Mouse (Mus musculus) heart, adult 2 months (tissue): ENCODE results near the gene Add3. TPM values are rescaled to one million over a fixed set of nuclear protein-coding genes. Genes with fewer than 3 reads are reported as not detected.
A peak's percentile ranks its signal among the peaks of the same experiment; 100 is the strongest.

Source experiments
- DNase-seq, 2 experiments: peaks; one replicate each; pipeline ENCODE4 v3.0.0; 2021
- H3K27ac ChIP-seq: fragments of 200-600 bp; 2 replicates; pipeline ENCODE4 v1.8.1; 2022
- H3K27me3 ChIP-seq: fragments of 200-500 bp; 2 replicates; pipeline ENCODE4 v1.6.1; 2012; ENCODE audit warnings: mild to moderate bottlenecking, low read length, inconsistent platforms, mixed read lengths; ENCODE audit not compliant: control insufficient read depth, insufficient read depth
- H3K36me3 ChIP-seq: fragments of 200-500 bp; 2 replicates; pipeline ENCODE4 v1.6.1; 2012; ENCODE audit warnings: low read length, inconsistent platforms; ENCODE audit not compliant: control insufficient read depth, insufficient read depth
- H3K4me1 ChIP-seq: fragments of 200-500 bp; 2 replicates; pipeline ENCODE4 v1.6.1; 2011; ENCODE audit warnings: low read length; ENCODE audit not compliant: control insufficient read depth, insufficient read depth
- H3K4me3 ChIP-seq: fragments of 200-600 bp; 2 replicates; pipeline ENCODE4 v1.8.1; 2022
- H3K79me2 ChIP-seq: fragments of 200-500 bp; replicated peaks from 2 replicates; pipeline ENCODE4 v1.6.1; 2012; ENCODE audit warnings: mild to moderate bottlenecking, inconsistent platforms, low read length, moderate library complexity, mixed read lengths; ENCODE audit not compliant: control insufficient read depth, insufficient read depth
- H3K9ac ChIP-seq: fragments of 200-500 bp; 2 replicates; pipeline ENCODE4 v1.6.1; 2012; ENCODE audit warnings: low read depth, mild to moderate bottlenecking, control low read depth, inconsistent platforms, low read length, mixed read lengths
- CTCF ChIP-seq: fragments of 200-600 bp; IDR thresholded peaks from 2 replicates; pipeline ENCODE4 v1.8.1; 2022; ENCODE audit warnings: antibody characterized with exemption, mild to moderate bottlenecking, moderate library complexity
- EP300 ChIP-seq: fragments of 200-500 bp; IDR thresholded peaks from 2 replicates; pipeline ENCODE4 v1.6.1; 2011; ENCODE audit warnings: low read depth, low read length, control low read depth; ENCODE audit not compliant: insufficient read depth
- POLR2A ChIP-seq: fragments of 200-500 bp; IDR thresholded peaks from 2 replicates; pipeline ENCODE4 v1.6.1; 2011; ENCODE audit warnings: mild to moderate bottlenecking, low read depth, low read length, control low read depth; ENCODE audit not compliant: insufficient read depth
- WGBS: fragments of 180-500 bp; shearing (Covaris S2); methylation state at CpG from one replicate; pipeline ENCODE4 v1.1.7; 2018; 5-methylcytosine and 5-hydroxymethylcytosine counted together
- intact Hi-C: fragments of 180-260 bp; cut with DNase I; formaldehyde crosslinking; loops from one replicate; pipeline ENCODE4 v1.15.1; 2025
- polyA plus RNA-seq: library from polyadenylated mRNA; depleted of rRNA; stranded (reverse); fragments of >200 nt; gene quantifications from 2 replicates; pipeline ENCODE4 v1.2.3, GENCODE M21; 2012
- total RNA-seq, 2 experiments: library from RNA; stranded (reverse); gene quantifications; 2 replicates each; pipeline ENCODE4 v1.2.3; 2021

Gene Add3
- total and polyA plus RNA-seq, 3 experiments = 25.2 to 50.5 (median 38.9) TPM

DNA sequence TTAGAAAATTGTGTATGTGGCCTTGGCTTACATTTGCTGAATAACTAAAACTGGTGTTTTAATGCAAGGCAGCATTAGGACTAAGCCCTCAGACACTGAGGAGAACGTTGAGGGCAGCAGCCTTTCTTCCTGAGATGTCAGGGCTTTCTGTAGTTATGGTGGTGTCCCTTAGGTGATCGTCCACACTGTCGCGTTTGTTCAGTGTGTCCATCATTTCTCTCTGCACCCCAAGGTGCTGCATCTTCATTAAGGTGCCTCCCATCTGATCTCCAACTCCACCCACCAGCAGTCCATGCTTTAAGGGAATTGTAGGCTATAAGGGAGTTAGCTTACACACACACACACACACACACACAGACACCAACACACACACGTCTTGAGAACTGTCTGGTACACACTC, 28.3 kb downstream of the Add3 start:
- Histone ChIP-seq H3K4me1 (peaks cover 19% of the 10 kb centered on the region), H3K36me3 (peaks cover 8% of the 10 kb centered on the region; the same call in 1 of the 2 replicates), H3K27ac (no peak overlapping the region), H3K4me3 (no peak overlapping the region), H3K27me3 (no peaks in the 10 kb centered on the region), H3K9ac (no peak overlapping the region), H3K79me2 (peaks cover 12% of the 10 kb centered on the region)
- TF ChIP-seq CTCF = no peak
- TF ChIP-seq EP300 = no peak
- TF ChIP-seq POLR2A = no peak
- DNase-seq = no peak
- 72% methylated on average over 5 of the region's 5 CpGs for WGBS
- intact Hi-C loops = no loop called here

DNA sequence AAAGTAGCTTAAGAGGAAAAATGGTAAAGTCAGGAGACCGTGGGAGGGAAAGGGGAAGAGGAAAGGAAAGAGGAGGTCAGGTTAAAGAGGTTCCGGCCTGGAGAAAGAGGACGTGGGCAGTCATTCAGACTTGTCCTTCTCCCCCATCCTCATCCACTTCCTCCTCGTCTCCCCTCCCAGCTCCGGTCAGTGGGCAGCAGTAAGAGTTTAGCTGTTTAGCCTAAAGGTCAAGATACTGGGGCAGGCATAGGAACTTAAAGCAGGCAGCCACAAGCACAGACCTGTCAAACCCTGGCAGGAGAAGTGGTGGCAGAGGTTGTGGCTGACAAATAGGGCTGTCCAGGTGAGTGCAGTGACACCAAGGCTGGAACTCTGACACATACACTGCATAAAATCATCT, 30.4 kb downstream of the Add3 start:
- DNase-seq = no peak
- intact Hi-C loops = no loop called here
- peaks cover 13% of the 10 kb centered on the region for H3K4me1 ChIP-seq
- no peak overlapping the region for H3K27ac ChIP-seq
- TF ChIP-seq EP300 (no peak), CTCF (no peak), POLR2A (no peak)
- no peak overlapping the region for H3K4me3 ChIP-seq
- 48% methylated on average over 5 of the region's 5 CpGs for whole genome bisulfite sequencing
- no peak overlapping the region for H3K9ac ChIP-seq
- H3K27me3 ChIP-seq = no peaks in the 10 kb centered on the region
- peaks cover 14% of the 10 kb centered on the region for H3K79me2 ChIP-seq
- H3K36me3 ChIP-seq = peaks cover 7% of the 10 kb centered on the region; the same call in 1 of the 2 replicates

DNA sequence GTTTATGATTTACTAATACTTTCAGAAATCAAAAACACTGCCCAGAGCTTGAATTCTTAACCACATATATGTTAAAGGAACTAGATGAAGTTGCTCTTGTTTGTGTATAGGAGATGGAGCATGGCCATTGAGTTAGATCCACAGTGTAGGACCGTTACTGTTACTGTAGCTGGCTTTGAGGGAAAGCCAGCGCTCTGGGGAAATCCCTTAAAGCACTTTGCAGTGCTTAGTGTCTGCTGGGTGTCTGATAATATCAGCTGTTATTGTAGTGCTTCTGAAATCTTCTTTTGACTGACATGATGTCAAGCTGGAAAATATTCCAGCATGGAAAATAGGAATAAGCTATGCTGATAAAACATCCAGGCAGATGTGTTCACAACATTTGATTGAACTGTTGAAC, 33.8 kb downstream of the Add3 start:
- TF ChIP-seq EP300 = no peak
- H3K4me3 ChIP-seq = no peak overlapping the region

DNA sequence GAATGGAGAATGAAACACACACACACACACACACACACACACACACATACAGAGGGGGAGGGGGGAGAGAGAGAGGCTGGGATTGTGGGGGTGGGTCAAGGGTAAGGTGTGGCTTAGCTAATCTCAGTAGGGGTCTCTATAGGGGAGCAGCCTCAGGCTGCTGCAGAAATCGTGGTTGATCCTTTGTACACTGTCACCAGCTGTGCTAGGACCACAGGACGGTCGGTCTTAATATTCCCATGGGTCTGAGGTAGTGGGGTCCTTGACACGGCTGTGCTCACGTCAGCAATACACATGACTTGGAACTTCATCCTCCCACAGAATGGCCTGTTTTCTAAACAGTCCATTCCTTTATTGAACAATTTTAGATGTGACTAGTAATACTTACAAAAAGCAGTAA, 35.3 kb downstream of the Add3 start:
- intact Hi-C loops = no loop called here
- DNase-seq = no peak
- H3K27me3 ChIP-seq = no peaks in the 10 kb centered on the region
- H3K27ac ChIP-seq = no peak overlapping the region
- WGBS = 69% methylated on average over 5 of the region's 5 CpGs
- peaks cover 7% of the 10 kb centered on the region for H3K79me2 ChIP-seq
- no peak overlapping the region for H3K9ac ChIP-seq
- peaks cover 5% of the 10 kb centered on the region for H3K4me1 ChIP-seq
- H3K4me3 ChIP-seq = no peak overlapping the region
- peaks cover 3% of the 10 kb centered on the region; the same call in 1 of the 2 replicates for H3K36me3 ChIP-seq
- TF ChIP-seq EP300 = no peak
- TF ChIP-seq POLR2A = no peak
- no peak for TF ChIP-seq CTCF

More for the DNA sequence above, 33.8 kb downstream of the Add3 start:
- H3K4me1 ChIP-seq = peaks cover 4% of the 10 kb centered on the region
- no peak overlapping the region for H3K27ac ChIP-seq
- DNase-seq = no peak
- no peaks in the 10 kb centered on the region for H3K27me3 ChIP-seq
- peaks cover 5% of the 10 kb centered on the region; the same call in 1 of the 2 replicates for H3K36me3 ChIP-seq
- peaks cover 10% of the 10 kb centered on the region for H3K79me2 ChIP-seq
- H3K9ac ChIP-seq = no peak overlapping the region
- intact Hi-C loops = no loop called here
- whole genome bisulfite sequencing = 41% methylated on average over 2 of the region's 2 CpGs

DNA sequence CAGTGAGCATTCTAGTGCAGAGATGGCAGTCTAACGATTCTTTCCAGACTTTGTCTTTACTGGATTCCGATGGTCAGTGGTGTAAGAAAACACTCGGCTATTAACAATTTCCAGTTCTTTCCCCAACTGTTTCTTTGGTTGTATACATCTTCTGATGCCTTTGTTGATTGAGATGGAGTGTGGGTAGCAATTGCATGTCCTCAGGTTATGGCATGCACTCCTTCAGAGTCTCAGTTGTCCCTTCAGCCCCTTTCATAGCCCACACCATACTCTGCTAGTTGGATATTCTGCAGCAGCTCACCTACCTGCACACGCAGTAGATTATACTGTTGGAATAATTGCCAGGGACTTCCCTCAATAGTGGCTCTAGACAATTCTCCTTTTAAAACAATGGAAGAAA, 36.3 kb downstream of the Add3 start:
- Histone ChIP-seq H3K36me3 (peaks cover 3% of the 10 kb centered on the region; the same call in 1 of the 2 replicates), H3K4me3 (no peak overlapping the region), H3K79me2 (peaks cover 5% of the 10 kb centered on the region), H3K4me1 (peaks cover 15% of the 10 kb centered on the region), H3K27ac (no peak overlapping the region), H3K9ac (no peak overlapping the region), H3K27me3 (no peaks in the 10 kb centered on the region)
- TF ChIP-seq EP300 = no peak
- no peak for TF ChIP-seq CTCF
- no peak for TF ChIP-seq POLR2A
- 78% methylated on average over 4 of the region's 4 CpGs for WGBS
- no peak for DNase-seq
- intact Hi-C loops = no loop called here

DNA sequence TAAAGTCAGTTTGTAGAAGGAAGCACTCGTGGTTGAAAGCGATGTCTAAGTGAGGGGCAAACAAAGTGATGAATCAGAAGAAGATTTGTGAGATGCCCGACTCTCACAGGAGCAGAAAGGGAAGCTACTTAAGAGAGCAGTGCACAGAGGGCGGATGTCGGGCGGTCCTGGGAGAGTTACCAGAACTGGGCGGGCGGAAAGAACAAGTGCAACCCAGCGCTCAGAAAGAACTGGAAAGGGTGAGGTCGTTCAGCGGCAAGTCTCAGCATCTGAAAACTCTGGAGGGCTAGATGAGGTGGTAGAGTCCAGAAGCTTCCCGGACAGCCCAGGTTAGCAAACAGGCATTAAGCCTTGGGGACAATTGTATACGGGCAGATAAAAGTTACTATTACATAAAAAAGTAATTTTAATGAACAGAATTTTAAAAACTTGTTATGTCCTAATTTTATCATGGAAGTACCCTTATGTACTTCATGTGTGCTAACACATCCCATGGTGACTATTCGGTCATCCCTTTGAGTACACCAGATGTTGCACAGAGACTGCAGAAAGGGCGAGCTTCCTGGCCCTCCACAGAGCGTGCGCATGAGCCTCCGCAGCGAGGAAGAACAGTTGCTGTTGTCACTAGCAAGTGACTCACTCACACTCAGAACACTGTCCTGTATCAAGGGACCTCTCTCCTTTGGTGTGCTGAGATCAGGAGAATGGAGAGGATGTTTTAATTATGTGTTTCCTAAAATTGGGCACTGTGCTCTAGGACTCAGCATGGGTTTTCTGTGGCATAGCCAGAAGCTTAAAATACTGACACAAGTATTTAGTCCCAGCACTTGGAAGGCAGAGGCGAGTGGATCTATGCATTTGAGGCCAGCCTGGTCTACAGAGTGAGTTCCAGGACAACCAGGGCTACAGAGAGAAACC, 38.6 kb downstream of the Add3 start:
- Histone ChIP-seq H3K27ac (peak overlapping the region; percentile 10), H3K79me2 (peaks cover 5% of the 10 kb centered on the region; the same call in 1 of the 2 replicates), H3K4me1 (peaks cover 21% of the 10 kb centered on the region), H3K9ac (no peak overlapping the region), H3K36me3 (peaks cover 6% of the 10 kb centered on the region; the same call in 1 of the 2 replicates), H3K27me3 (no peaks in the 10 kb centered on the region), H3K4me3 (no peak overlapping the region)
- no peak for DNase-seq
- 82% methylated on average over 20 of the region's 20 CpGs for WGBS
- intact Hi-C loops = no loop called here
- TF ChIP-seq EP300 = no peak
- no peak for TF ChIP-seq POLR2A
- no peak for TF ChIP-seq CTCF
